Mouse (Mus musculus) bone marrow, adult 2 months (tissue): ENCODE measurements around the gene 1700067P10Rik. TPM values are rescaled to one million over a fixed set of nuclear protein-coding genes. Genes with fewer than 3 reads are reported as not detected.

ENCODE experiments used
- H3K27ac ChIP-seq: fragments of 200-500 bp; 2 replicates; pipeline ENCODE4 v1.5.1; 2012; ENCODE audit warnings: low read depth, mild to moderate bottlenecking, control low read depth, inconsistent platforms, low read length; ENCODE audit not compliant: control insufficient read depth, poor library complexity, insufficient read depth
- H3K4me1 ChIP-seq: fragments of 200-500 bp; 2 replicates; pipeline ENCODE4 v1.6.1; 2011; ENCODE audit warnings: low read length; ENCODE audit not compliant: control insufficient read depth, insufficient read depth
- H3K4me3 ChIP-seq: fragments of 200-500 bp; replicated peaks from 2 replicates; pipeline ENCODE3; 2011; ENCODE audit warnings: mild to moderate bottlenecking, low read depth, low read length, control low read depth; ENCODE audit not compliant: control insufficient read depth
- CTCF ChIP-seq: fragments of 200-500 bp; IDR thresholded peaks from 2 replicates; pipeline ENCODE4 v1.5.1; 2011; ENCODE audit warnings: low read length, control low read depth; ENCODE audit not compliant: control insufficient read depth, insufficient read depth
- POLR2A ChIP-seq: fragments of 200-500 bp; IDR thresholded peaks from 2 replicates; pipeline ENCODE4 v1.6.1; 2011; ENCODE audit warnings: low read depth, mild to moderate bottlenecking, control low read depth, low read length, borderline replicate concordance; ENCODE audit not compliant: control insufficient read depth
- WGBS: fragments of 180-500 bp; shearing (Covaris S2); methylation state at CpG from one replicate; pipeline ENCODE4 v1.1.7; 2018; 5-methylcytosine and 5-hydroxymethylcytosine counted together
- polyA plus RNA-seq: library from polyadenylated mRNA; stranded (reverse); fragments of >200 nt; gene quantifications from 2 replicates; pipeline ENCODE4 v1.2.4, GENCODE M21; 2011; ENCODE audit warnings: low replicate concordance; ENCODE audit not compliant: missing spikeins, insufficient read depth, insufficient read length

Gene 1700067P10Rik
- polyA plus RNA-seq, 1 experiment = not detected

DNA sequence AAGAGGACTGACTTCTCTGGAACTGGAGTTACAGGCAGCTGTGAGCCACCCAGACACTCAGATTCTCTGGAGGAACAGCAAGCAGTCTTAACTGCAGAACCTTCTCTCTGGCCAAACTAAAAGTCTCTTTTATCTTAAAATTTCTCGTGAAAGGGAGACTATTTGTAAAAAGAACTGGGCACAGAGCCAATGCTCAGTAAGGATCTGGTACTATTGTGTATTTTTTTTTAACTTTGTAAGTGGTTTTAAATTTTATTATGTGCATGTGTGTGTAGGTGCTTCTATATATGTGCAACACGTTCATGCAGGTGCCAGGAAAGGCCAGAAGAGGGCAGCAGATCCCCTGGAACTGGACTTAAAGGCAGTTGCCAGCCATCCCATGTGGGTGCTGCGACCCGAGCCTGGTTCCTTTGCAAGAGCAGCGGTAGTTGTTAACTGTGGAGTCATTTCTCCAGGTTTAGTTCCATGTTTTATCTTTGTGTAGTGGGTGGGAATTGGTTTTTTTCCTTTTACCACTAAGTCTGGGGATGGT lies 4.2 kb downstream of the 1700067P10Rik start:
- H3K4me1 ChIP-seq = peaks cover 1% of the 10 kb centered on the region; the same call in 1 of the 2 replicates
- TF ChIP-seq POLR2A = no peak
- peak; percentile 30; the same call in 1 of the 2 replicates for TF ChIP-seq CTCF
- H3K4me3 ChIP-seq = no peak overlapping the region
- no peak overlapping the region for H3K27ac ChIP-seq
- 66% methylated on average over 5 of the region's 5 CpGs for WGBS

DNA sequence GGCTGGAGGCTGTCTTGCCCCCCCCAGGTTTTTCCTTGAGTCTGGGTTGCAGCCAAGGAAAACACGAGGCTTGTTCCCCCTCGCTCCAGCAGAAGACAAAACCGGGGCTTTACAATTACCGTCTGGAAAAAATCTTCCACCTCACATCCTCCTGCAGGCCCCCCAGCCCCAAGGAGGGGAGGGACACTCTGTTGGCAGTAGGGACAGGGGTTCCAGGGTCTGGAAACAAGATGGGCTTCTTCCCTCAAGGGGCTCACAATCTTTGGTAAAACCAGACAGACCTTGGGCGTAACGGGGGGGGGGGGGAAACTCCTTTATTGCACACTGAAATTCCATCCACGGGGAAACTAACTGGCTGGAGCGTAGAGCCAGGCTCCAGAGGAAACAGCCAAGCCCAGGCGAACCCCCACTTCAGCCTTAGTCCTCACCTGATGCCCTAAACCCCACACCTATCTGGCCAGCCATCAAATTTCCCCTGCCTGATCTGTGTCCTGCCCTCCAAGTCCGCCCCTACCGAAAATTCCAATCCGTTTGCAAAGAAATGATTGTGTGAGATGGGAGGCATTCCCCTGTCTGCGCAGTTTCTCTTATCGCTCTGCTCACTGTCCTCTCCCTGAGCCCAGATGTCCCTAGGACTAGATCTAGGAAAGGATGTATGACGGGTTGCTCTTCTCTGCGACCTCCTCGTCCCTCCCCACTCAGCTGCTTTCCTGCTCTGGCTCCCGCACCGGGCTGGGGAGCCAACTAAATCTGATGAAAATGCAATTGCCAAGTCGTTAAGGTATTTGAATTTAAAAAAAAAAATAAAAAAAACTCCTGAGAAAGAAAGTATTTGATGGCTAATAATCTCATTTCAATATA lies 5.9 kb downstream of the 1700067P10Rik start:
- no peak overlapping the region for H3K27ac ChIP-seq
- 18% methylated on average over 20 of the region's 20 CpGs for WGBS
- H3K4me1 ChIP-seq = peaks cover 1% of the 10 kb centered on the region; the same call in 1 of the 2 replicates
- TF ChIP-seq POLR2A (no peak), CTCF (no peak)
- H3K4me3 ChIP-seq = no peak overlapping the region

DNA sequence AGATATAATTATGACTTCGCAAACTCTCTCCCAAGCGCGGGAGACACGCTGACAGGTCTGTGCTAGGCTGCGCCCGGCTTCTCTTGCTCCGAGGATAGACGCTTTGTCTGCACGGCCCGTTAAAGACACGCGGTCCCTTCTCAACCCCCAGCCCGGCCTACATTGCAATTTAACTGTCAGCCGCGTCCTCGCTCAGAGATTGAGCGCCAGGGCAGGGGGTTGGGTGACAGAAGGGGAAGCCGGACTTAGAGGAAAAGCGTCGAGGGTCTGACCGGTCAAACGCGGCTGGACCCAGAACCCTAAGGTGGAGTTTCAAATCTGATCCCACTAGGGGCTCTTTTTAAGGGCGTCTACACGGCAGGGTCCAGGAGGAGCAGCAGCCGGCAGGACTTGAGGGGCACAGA lies 6.6 kb downstream of the 1700067P10Rik start:
- no peak overlapping the region for H3K27ac ChIP-seq
- WGBS = 2% methylated on average over 26 of the region's 26 CpGs
- H3K4me1 ChIP-seq = peaks cover 1% of the 10 kb centered on the region; the same call in 1 of the 2 replicates

DNA sequence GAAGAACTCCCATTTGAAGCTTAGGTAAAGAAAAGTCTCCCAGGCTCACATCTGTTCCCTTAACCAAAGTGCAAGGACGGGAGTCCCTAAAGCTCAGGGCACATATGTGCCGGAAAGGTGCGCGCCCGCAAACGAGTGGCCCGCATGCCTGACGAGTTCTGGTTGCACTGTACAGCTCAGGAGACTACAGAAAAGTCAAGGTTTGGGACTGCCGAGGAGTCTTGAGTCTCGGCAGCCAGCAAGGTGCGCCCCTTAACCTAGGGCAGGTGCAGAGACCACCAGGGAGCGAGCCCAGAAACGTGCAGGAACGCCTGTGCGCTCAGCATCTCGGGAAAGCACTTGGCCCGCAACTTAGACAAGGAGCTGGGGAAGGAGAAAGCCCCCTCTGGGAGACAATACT lies 7.2 kb downstream of the 1700067P10Rik start:
- WGBS = 5% methylated on average over 17 of the region's 17 CpGs
- H3K4me1 ChIP-seq = peaks cover 1% of the 10 kb centered on the region; the same call in 1 of the 2 replicates
- no peak overlapping the region for H3K27ac ChIP-seq
- no peak overlapping the region for H3K4me3 ChIP-seq
- TF ChIP-seq CTCF (no peak), POLR2A (no peak)

More for the DNA sequence above, 6.6 kb downstream of the 1700067P10Rik start:
- no peak overlapping the region for H3K4me3 ChIP-seq
- no peak for TF ChIP-seq CTCF
- no peak for TF ChIP-seq POLR2A

DNA sequence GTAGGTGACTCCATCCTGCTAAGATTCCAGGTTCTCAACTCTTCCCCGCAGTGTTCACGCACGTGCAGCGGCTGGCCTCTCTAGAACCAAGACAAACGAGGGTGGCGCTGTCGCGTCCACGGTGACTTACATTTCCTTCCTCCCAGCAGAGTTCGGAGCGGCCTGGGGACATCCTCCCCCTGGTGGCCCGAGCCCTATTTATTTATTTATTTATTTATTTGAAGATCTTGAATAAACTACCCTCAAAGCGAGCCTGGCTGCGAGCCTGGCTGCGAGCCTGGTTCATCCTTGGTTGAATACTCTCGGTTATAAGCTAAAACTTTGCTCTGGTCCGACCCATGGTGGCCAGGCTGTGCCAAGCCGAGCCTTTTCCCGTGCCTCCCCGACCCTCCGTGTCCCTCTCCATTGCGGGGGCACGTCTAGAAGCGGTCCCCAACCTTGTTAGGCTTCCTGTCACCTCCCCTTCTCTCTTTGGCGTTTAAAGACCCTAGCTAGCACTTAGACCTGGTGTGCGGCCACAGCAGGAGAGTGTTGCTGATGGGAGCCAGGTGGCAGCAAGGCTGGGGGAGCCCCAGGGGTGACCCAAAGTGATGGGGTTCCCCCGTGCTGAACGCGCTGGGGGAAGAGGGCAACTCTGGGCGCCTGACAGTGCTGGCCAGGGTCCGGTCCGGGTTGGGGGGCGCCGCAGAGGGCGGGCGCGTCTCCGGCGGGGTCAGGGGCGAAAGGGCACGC lies 8.1 kb downstream of the 1700067P10Rik start:
- H3K4me1 ChIP-seq = peaks cover 1% of the 10 kb centered on the region; the same call in 1 of the 2 replicates

DNA sequence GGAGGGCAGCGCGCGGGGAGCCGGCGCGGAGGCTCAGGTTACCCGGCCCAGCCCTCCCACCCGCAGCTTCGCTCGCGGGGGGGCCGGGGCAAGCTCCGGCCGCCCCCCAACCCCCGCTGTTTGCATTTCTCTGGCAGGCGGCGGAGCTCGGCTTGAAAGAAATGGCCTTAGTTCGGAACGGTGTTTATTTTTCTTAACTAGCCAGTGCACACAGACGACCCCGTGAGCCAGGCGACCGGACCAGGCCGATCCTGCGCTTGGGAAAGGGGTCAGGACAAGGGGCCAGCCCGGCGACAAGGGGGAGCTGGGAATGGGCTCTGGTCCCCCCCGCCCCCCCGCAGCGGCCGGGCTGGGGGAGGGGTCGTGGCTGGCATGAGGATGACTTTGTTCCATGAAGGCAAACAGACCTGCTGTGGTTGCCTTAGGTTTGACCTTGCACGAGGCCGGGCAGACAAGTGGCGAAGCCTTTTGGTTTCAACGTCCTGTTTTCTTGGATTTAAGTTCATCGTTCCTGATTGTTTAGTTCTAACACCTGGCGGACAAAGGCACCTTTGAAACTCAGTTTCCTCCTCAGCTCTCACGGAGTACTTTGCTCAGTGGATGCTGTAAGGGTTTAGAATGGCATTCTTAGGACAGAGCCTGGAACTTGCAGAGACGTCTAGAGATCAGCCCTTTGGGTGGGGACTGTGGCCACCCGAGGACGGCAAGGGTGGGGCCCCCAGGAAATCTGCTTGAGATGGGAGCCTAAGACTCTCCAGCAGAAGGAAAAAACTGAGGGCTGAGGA lies 8.8 kb downstream of the 1700067P10Rik start:
- no peak overlapping the region for H3K27ac ChIP-seq
- 1% methylated on average over 43 of the region's 43 CpGs for WGBS
- TF ChIP-seq POLR2A (no peak), CTCF (no peak)
- H3K4me3 ChIP-seq = no peak overlapping the region
- H3K4me1 ChIP-seq = peaks cover 1% of the 10 kb centered on the region; the same call in 1 of the 2 replicates

More for the DNA sequence above, 8.1 kb downstream of the 1700067P10Rik start:
- H3K27ac ChIP-seq = no peak overlapping the region
- H3K4me3 ChIP-seq = no peak overlapping the region
- 3% methylated on average over 41 of the region's 41 CpGs for WGBS
- TF ChIP-seq CTCF (peak; percentile 60), POLR2A (no peak)

DNA sequence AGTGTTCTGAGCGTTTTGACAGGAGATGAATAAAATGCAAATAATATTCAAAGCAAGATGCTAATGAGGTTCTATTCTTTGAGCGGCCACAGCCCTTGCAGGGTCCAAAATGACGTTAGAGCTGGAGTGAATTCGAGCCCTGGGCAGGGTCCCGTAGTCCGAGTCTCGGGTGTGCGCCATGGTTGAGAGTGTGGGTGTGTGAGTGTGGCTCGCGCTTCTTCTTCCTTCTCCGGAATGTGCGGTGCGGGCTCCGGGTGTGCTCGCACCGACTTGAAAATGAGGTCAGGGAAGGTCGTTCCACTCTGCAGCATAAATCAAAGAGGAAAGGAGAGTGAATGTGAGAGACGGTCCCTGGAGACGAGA lies 9.4 kb downstream of the 1700067P10Rik start:
- H3K27ac ChIP-seq = no peak overlapping the region
- H3K4me1 ChIP-seq = peaks cover 1% of the 10 kb centered on the region; the same call in 1 of the 2 replicates
- H3K4me3 ChIP-seq = no peak overlapping the region
- TF ChIP-seq POLR2A (no peak), CTCF (no peak)
- WGBS = under 1% methylated on average over 19 of the region's 19 CpGs

DNA sequence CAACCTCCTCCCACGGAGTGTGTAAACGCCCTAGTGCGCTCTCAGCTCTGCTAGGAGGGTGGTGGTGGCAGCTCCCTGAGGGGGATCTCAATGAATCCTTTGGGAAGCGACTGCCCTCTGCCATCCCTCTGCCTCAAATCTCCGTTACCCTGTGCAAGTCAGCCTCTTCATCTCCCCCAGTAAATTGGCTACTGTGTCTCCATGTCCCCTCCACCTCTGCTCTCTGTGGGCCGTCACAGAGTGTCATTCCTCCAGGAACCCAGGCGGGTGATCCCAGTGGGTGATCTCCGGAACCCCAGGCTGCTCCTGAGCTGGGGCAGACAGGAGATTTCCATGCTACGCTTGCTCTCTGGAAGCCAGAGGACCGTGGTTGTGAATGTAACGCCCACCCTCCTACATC lies 10.2 kb downstream of the 1700067P10Rik start:
- no peak for TF ChIP-seq CTCF
- TF ChIP-seq POLR2A = no peak
- WGBS = 20% methylated on average over 11 of the region's 11 CpGs
- Histone ChIP-seq H3K4me3 (no peak overlapping the region), H3K27ac (no peak overlapping the region), H3K4me1 (peaks cover 1% of the 10 kb centered on the region; the same call in 1 of the 2 replicates)
